In genomic region chr3:148733227-148733854, GRCm38 (mm10) we compare ENCODE assay signal across 9 mouse cellular contexts.
DNase-seq lines count a peak whose midpoint lies in the region; ATAC-seq lines count a peak whose summit lies in the region.
"Had no signal": no experiment of that assay in that cellular context is flagged by ENCODE, and none has a peak within 500 bp of the region (broad histone marks: within the 10 kb centered on the region; RNA-seq: fewer than 3 reads in every experiment).

No protein-coding gene starts in this region.

- H3K9ac ChIP-seq in hindbrain, embryonic 14.5 days, result no peak overlapping the region
- no peak overlapping the region for H3K9ac ChIP-seq in hindbrain, embryonic 12.5 days
- H3K9ac ChIP-seq in forebrain, embryonic 14.5 days (ENCODE audit: low read length), result peak overlapping the region; percentile 21; the same call in 1 of the 2 replicates
- no peak overlapping the region for H3K9ac ChIP-seq in intestine, embryonic 16.5 days (ENCODE audit: low read depth, low read length)
- H3K9ac ChIP-seq: hindbrain, embryonic 15.5 days had no signal

- no peak for DNase-seq in hindbrain, embryonic 14.5 days (ENCODE audit: low spot score)
- peak; percentile 33 for DNase-seq in Muller cell, postnatal 12 days (ENCODE audit: inconsistent ontology term)
- peak; percentile 34 for DNase-seq in forebrain, embryonic 14.5 days (ENCODE audit: low spot score)
- DNase-seq in urinary bladder, postnatal 14 days (ENCODE audit: low spot score), result no peak
- no peak for DNase-seq in thymus, adult 18-20 months
- DNase-seq in left cerebral cortex, postnatal 14 days (ENCODE audit: low spot score in 2 of 2), result no peak

- H3K36me3 ChIP-seq in hindbrain, embryonic 14.5 days (replicated peaks; ENCODE audit: control insufficient read depth, insufficient read depth), result no peaks in the 10 kb centered on the region
- H3K36me3 ChIP-seq in hindbrain, embryonic 12.5 days, result no peaks in the 10 kb centered on the region
- H3K36me3 ChIP-seq in forebrain, embryonic 14.5 days (ENCODE audit: control insufficient read depth, insufficient read depth, low read length), result no peaks in the 10 kb centered on the region
- no peaks in the 10 kb centered on the region for H3K36me3 ChIP-seq in intestine, embryonic 16.5 days (ENCODE audit: control insufficient read depth, insufficient read depth, low read length)
- H3K36me3 ChIP-seq: hindbrain, embryonic 15.5 days had no signal

- 0 out of 2 replicates have a peak overlapping the region, but pooled peaks have one; percentile 10 for H3K4me2 ChIP-seq in hindbrain, embryonic 14.5 days (replicated peaks)
- H3K4me2 ChIP-seq in hindbrain, embryonic 12.5 days (replicated peaks), result no peak overlapping the region
- H3K4me2 ChIP-seq in forebrain, embryonic 14.5 days (ENCODE audit: low read length), result peak overlapping the region; percentile 19; the same call in 1 of the 2 replicates
- peak overlapping the region; percentile 24; the same call in 1 of the 2 replicates for H3K4me2 ChIP-seq in intestine, embryonic 16.5 days (ENCODE audit: low read depth, low read length)
- H3K4me2 ChIP-seq: hindbrain, embryonic 15.5 days had no signal

- no peak for ATAC-seq in hindbrain, embryonic 14.5 days (ENCODE audit: low FRiP score)
- ATAC-seq in hindbrain, embryonic 12.5 days (ENCODE audit: low FRiP score), result no peak
- no peak; the same call in none of the 2 replicates for ATAC-seq in forebrain, embryonic 14.5 days
- peak; percentile 81 for ATAC-seq in intestine, embryonic 16.5 days

- intact Hi-C loops in left cerebral cortex, postnatal 14 days (cut with DNase I), result no loop called here

- peaks cover 10% of the 10 kb centered on the region; the same call in 1 of the 2 replicates for H3K4me1 ChIP-seq in hindbrain, embryonic 14.5 days (replicated peaks; ENCODE audit: control insufficient read depth, insufficient read depth, low read length)
- peaks cover 7% of the 10 kb centered on the region; the same call in 1 of the 2 replicates for H3K4me1 ChIP-seq in hindbrain, embryonic 12.5 days
- peaks cover 4% of the 10 kb centered on the region; the same call in 1 of the 2 replicates for H3K4me1 ChIP-seq in forebrain, embryonic 14.5 days (ENCODE audit: control insufficient read depth, insufficient read depth, low read length)
- H3K4me1 ChIP-seq in intestine, embryonic 16.5 days (ENCODE audit: control insufficient read depth, insufficient read depth, low read length), result peaks cover 8% of the 10 kb centered on the region

- no peak overlapping the region for H3K4me3 ChIP-seq in hindbrain, embryonic 14.5 days (replicated peaks; ENCODE audit: low read length)
- no peak overlapping the region for H3K4me3 ChIP-seq in hindbrain, embryonic 12.5 days
- H3K4me3 ChIP-seq in forebrain, embryonic 14.5 days (ENCODE audit: low read depth, low read length), result no peak overlapping the region
- H3K4me3 ChIP-seq in intestine, embryonic 16.5 days (ENCODE audit: low read length), result 0 out of 2 replicates have a peak overlapping the region, but pooled peaks have one; percentile 2
- H3K4me3 ChIP-seq: hindbrain, embryonic 15.5 days had no signal

- 57% methylated on average over 13 of the region's 13 CpGs for whole genome bisulfite sequencing in hindbrain, embryonic 14.5 days
- WGBS in hindbrain, embryonic 12.5 days, result 69% methylated on average over 13 of the region's 13 CpGs
- WGBS in forebrain, embryonic 14.5 days, result 30% methylated on average over 13 of the region's 13 CpGs
- 22% methylated on average over 13 of the region's 13 CpGs for WGBS in intestine, embryonic 16.5 days

- no peaks in the 10 kb centered on the region for H3K27me3 ChIP-seq in hindbrain, embryonic 14.5 days (ENCODE audit: control insufficient read depth, insufficient read depth, low read length)
- no peaks in the 10 kb centered on the region for H3K27me3 ChIP-seq in hindbrain, embryonic 12.5 days
- no peaks in the 10 kb centered on the region for H3K27me3 ChIP-seq in forebrain, embryonic 14.5 days (replicated peaks; ENCODE audit: control insufficient read depth, insufficient read depth, low read length)
- no peaks in the 10 kb centered on the region for H3K27me3 ChIP-seq in intestine, embryonic 16.5 days (replicated peaks; ENCODE audit: control insufficient read depth, insufficient read depth, low read length)
- H3K27me3 ChIP-seq: hindbrain, embryonic 15.5 days had no signal

- H3K9me3 ChIP-seq in hindbrain, embryonic 14.5 days (ENCODE audit: control insufficient read depth, low read length), result no peaks in the 10 kb centered on the region
- H3K9me3 ChIP-seq in hindbrain, embryonic 12.5 days (replicated peaks), result no peaks in the 10 kb centered on the region
- no peaks in the 10 kb centered on the region for H3K9me3 ChIP-seq in forebrain, embryonic 14.5 days (replicated peaks; ENCODE audit: control insufficient read depth, low read length)
- no peaks in the 10 kb centered on the region for H3K9me3 ChIP-seq in intestine, embryonic 16.5 days (ENCODE audit: control insufficient read depth, low read length)
- H3K9me3 ChIP-seq: hindbrain, embryonic 15.5 days had no signal

- H3K27ac ChIP-seq in hindbrain, embryonic 14.5 days, result no peak overlapping the region
- no peak overlapping the region for H3K27ac ChIP-seq in hindbrain, embryonic 12.5 days
- no peak overlapping the region for H3K27ac ChIP-seq in forebrain, embryonic 14.5 days (ENCODE audit: low read depth, low read length)
- no peak overlapping the region for H3K27ac ChIP-seq in intestine, embryonic 16.5 days (ENCODE audit: low read length)
- H3K27ac ChIP-seq: hindbrain, embryonic 15.5 days had no signal

Comparison
In these comparisons a context has a peak if more than half of its experiments do, and no peak if none do; other contexts are left out.
1. DNase-seq: peak in Muller cell, postnatal 12 days (single experiment) and forebrain, embryonic 14.5 days (single experiment); none in hindbrain, embryonic 14.5 days (single experiment), urinary bladder, postnatal 14 days (single experiment), thymus, adult 18-20 months (0 of 2) and left cerebral cortex, postnatal 14 days (0 of 2).